Mouse (Mus musculus) neural tube, embryonic 13.5 days (tissue): ENCODE measurements around the gene Fubp1. TPM values are rescaled to one million over a fixed set of nuclear protein-coding genes. Genes with fewer than 3 reads are reported as not detected.

Experiments
- polyA plus RNA-seq: library from polyadenylated mRNA; unstranded; fragments of >200 nt; fragmentation: Nextera tagmentation; extraction: Ambion mirVana; gene quantifications from 2 replicates; pipeline ENCODE4 v1.2.1, GENCODE M21; 2015

The Fubp1 gene
- polyA plus RNA-seq, 1 experiment from 2014 or later = 267 TPM

Other genes starting within 250 kb of the Fubp1 start
- gene Gipc2, start 44.2 kb upstream of the Fubp1 start, polyA plus RNA-seq = 4.4 and 5.7 TPM in 2 replicates
- 38.5 and 43.4 TPM in 2 replicates for gene Dnajb4, start 120 bp upstream of the Fubp1 start, polyA plus RNA-seq
- 2.1 and 4.0 TPM in 2 replicates for gene Nexn, start 55.9 kb downstream of the Fubp1 start, polyA plus RNA-seq
- 17.2 and 20.3 TPM in 2 replicates for gene Miga1, start 130.0 kb downstream of the Fubp1 start, polyA plus RNA-seq
- 87.9 and 104 TPM in 2 replicates for gene Usp33, start 136.1 kb downstream of the Fubp1 start, polyA plus RNA-seq
- 28.5 and 29.7 TPM in 2 replicates for gene Zzz3, start 185.1 kb downstream of the Fubp1 start, polyA plus RNA-seq